Mouse (Mus musculus) embryonic fibroblast, embryonic 13.5 days (primary cell): ENCODE measurements around the gene Hnrnph1. TPM values are rescaled to one million over a fixed set of nuclear protein-coding genes. Genes with fewer than 3 reads are reported as not detected.

Experiments
- H3K27ac ChIP-seq: 2 replicates; pipeline ENCODE4 v1.5.1; 2012; ENCODE audit warnings: low read length, control low read depth, inconsistent platforms; ENCODE audit not compliant: insufficient read depth
- H3K4me1 ChIP-seq: 2 replicates; pipeline ENCODE4 v1.6.1; 2011; ENCODE audit warnings: low read length; ENCODE audit not compliant: control insufficient read depth, insufficient read depth
- H3K4me3 ChIP-seq: 2 replicates; pipeline ENCODE4 v1.5.1; 2011; ENCODE audit warnings: mild to moderate bottlenecking, control low read depth, low read length; ENCODE audit not compliant: insufficient read depth
- CTCF ChIP-seq: IDR thresholded peaks from 2 replicates; pipeline ENCODE4 v1.5.1; 2011; ENCODE audit warnings: mild to moderate bottlenecking, control low read depth, low read length, moderate library complexity, borderline replicate concordance; ENCODE audit not compliant: insufficient read depth
- POLR2A ChIP-seq: IDR thresholded peaks from 2 replicates; pipeline ENCODE4 v1.6.1; 2011; ENCODE audit warnings: low read depth, mild to moderate bottlenecking, control low read depth, low read length, moderate library complexity
- polyA plus RNA-seq: library from polyadenylated mRNA; stranded (reverse); fragments of >200 nt; gene quantifications from 2 replicates; pipeline ENCODE4 v1.2.4, GENCODE M21; 2011; ENCODE audit warnings: low read depth; ENCODE audit not compliant: missing spikeins, insufficient read length

Hnrnph1 gene
- polyA plus RNA-seq, 1 experiment = 590 TPM

- TF ChIP-seq CTCF (no peak), POLR2A (no peak)
- Histone ChIP-seq H3K4me1 (0 out of 2 replicates have a peak, but pooled peaks cover under 1% of the 10 kb centered on the region), H3K4me3 (peak overlapping the region; percentile 53), H3K27ac (no peak overlapping the region)
These were observed 4.5 kb downstream of the Hnrnph1 start for GRCm38 (mm10) chr11:50381311-50381710.

GRCm38 (mm10) chr11:50387167-50387679, 10.4 kb downstream of the Hnrnph1 start:
- TF ChIP-seq CTCF (no peak), POLR2A (no peak)
- Histone ChIP-seq H3K27ac (no peak overlapping the region), H3K4me3 (no peak overlapping the region), H3K4me1 (no peaks in the 10 kb centered on the region)

GRCm38 (mm10) chr11:50387697-50388096, 10.9 kb downstream of the Hnrnph1 start:
- no peak overlapping the region for H3K4me3 ChIP-seq
- H3K27ac ChIP-seq = no peak overlapping the region
- H3K4me1 ChIP-seq = no peaks in the 10 kb centered on the region
- TF ChIP-seq CTCF (no peak), POLR2A (no peak)

- no peak overlapping the region for H3K4me3 ChIP-seq
- H3K27ac ChIP-seq = no peak overlapping the region
- peak; percentile 21; the same call in 1 of the 2 replicates for TF ChIP-seq POLR2A
- TF ChIP-seq CTCF = no peak
- no peaks in the 10 kb centered on the region for H3K4me1 ChIP-seq
These were observed 11.6 kb downstream of the Hnrnph1 start for GRCm38 (mm10) chr11:50388217-50388929.

- TF ChIP-seq POLR2A = no peak
- no peak for TF ChIP-seq CTCF
- Histone ChIP-seq H3K4me1 (no peaks in the 10 kb centered on the region), H3K27ac (no peak overlapping the region), H3K4me3 (no peak overlapping the region)
These were observed 12.2 kb downstream of the Hnrnph1 start for GRCm38 (mm10) chr11:50389011-50389410.

- H3K27ac ChIP-seq = no peak overlapping the region
- no peak for TF ChIP-seq POLR2A
- TF ChIP-seq CTCF = no peak
- H3K4me1 ChIP-seq = no peaks in the 10 kb centered on the region
These were observed 12.8 kb downstream of the Hnrnph1 start for GRCm38 (mm10) chr11:50389616-50390015.

GRCm38 (mm10) chr11:50391272-50391960, 14.6 kb downstream of the Hnrnph1 start:
- H3K4me1 ChIP-seq = no peaks in the 10 kb centered on the region
- H3K4me3 ChIP-seq = no peak overlapping the region
- no peak for TF ChIP-seq CTCF
- H3K27ac ChIP-seq = no peak overlapping the region

More at GRCm38 (mm10) chr11:50389616-50390015, 12.8 kb downstream of the Hnrnph1 start:
- H3K4me3 ChIP-seq = no peak overlapping the region

- Histone ChIP-seq H3K27ac (no peak overlapping the region), H3K4me1 (no peaks in the 10 kb centered on the region), H3K4me3 (no peak overlapping the region)
- TF ChIP-seq POLR2A (no peak), CTCF (no peak)
These were observed 16.5 kb downstream of the Hnrnph1 start for GRCm38 (mm10) chr11:50393306-50393705.

- TF ChIP-seq CTCF (no peak), POLR2A (no peak)
- no peak overlapping the region for H3K4me3 ChIP-seq
- no peak overlapping the region for H3K27ac ChIP-seq
- no peaks in the 10 kb centered on the region for H3K4me1 ChIP-seq
These were observed 17.9 kb downstream of the Hnrnph1 start for GRCm38 (mm10) chr11:50394731-50395130.

GRCm38 (mm10) chr11:50396766-50397307, 20.0 kb downstream of the Hnrnph1 start:
- Histone ChIP-seq H3K4me1 (no peaks in the 10 kb centered on the region), H3K27ac (no peak overlapping the region), H3K4me3 (no peak overlapping the region)
- TF ChIP-seq POLR2A (no peak), CTCF (no peak)
